Mouse (Mus musculus): ENCODE measurements around the gene Cpvl. TPM values are rescaled to one million over a fixed set of nuclear protein-coding genes. Genes with fewer than 3 reads are reported as not detected.

Gene Cpvl
- total and polyA plus RNA-seq, 2 experiments from 2014 or later: 0.10 TPM; not detected in 1

GRCm38 (mm10) chr6:53856775-53857174 lies 121.7 kb downstream of the Cpvl start:
- ATAC-seq (ENCODE audit: low FRiP score) (no peak), DNase-seq (ENCODE audit: low spot score) (no peak)
- Histone ChIP-seq H3K4me3 (ENCODE audit: low read depth, low read length) (no peak overlapping the region), H3K27me3 (ENCODE audit: insufficient read depth, low read length) (no peaks in the 10 kb centered on the region), H3K4me1 (ENCODE audit: insufficient read depth, low read length) (no peaks in the 10 kb centered on the region), H3K9me3 (ENCODE audit: low read length) (no peaks in the 10 kb centered on the region), H3K4me2 (ENCODE audit: low read depth, low read length, poor library complexity, severe bottlenecking) (no peak overlapping the region), H3K27ac (ENCODE audit: low read depth, low read length) (no peak overlapping the region), H3K36me3 (ENCODE audit: insufficient read depth, low read length) (no peaks in the 10 kb centered on the region), H3K9ac (replicated peaks; ENCODE audit: low read length, poor library complexity, severe bottlenecking) (no peak overlapping the region)
- no peak for TF ChIP-seq CTCF (IDR thresholded peaks at IDR 0.05)
- WGBS: 80% methylated on average over 2 of the region's 2 CpGs

DNA sequence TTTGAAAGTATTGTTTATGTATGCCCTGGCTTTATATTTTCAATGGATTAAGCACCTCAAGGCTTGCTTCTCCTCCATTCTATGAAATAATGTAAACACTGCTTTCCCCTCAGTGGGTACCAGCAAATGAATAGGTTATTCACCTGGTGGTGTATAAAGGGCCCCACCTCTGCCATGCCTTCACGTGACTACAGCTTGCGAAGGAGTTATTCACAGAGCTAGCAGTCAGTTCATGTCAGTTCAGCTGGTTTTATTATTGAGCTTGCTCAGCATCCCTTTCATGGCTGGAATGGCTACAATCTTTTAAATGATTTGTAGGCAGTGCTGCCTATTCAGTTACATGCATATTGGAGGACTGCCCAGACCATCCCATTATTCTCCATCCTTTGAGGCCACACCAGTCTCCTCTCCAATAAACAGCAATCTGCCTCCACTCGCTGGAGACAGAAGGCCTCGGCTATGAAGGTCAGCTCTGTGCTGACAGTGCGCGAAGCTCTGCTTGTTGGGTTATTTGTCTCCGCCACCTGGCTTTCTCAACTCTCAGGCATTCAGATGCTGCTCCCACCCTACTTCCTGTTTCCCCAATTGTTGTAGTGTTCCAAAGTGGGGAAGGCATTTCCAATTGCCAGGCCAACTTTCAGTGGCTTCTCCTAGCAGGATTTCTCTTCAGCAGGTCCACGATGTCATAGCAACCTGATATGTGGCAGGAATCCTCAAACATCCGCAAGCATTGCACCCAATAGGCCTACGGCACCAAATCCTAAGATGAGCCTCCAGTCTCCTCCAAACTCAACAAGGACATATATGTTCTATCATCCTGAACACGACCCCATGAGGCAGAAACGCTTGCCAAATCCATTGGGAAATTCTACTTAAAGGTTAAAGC lies 123.3 kb downstream of the Cpvl start:
- Histone ChIP-seq H3K4me3 (ENCODE audit: low read depth, low read length) (no peak overlapping the region), H3K4me2 (ENCODE audit: low read depth, low read length, poor library complexity, severe bottlenecking) (no peak overlapping the region), H3K4me1 (ENCODE audit: insufficient read depth, low read length) (no peaks in the 10 kb centered on the region), H3K9me3 (ENCODE audit: low read length) (no peaks in the 10 kb centered on the region), H3K9ac (replicated peaks; ENCODE audit: low read length, poor library complexity, severe bottlenecking) (no peak overlapping the region), H3K27me3 (ENCODE audit: insufficient read depth, low read length) (no peaks in the 10 kb centered on the region), H3K27ac (ENCODE audit: low read depth, low read length) (peak overlapping the region; percentile 13), H3K36me3 (ENCODE audit: insufficient read depth, low read length) (no peaks in the 10 kb centered on the region)
- no peak for TF ChIP-seq CTCF (IDR thresholded peaks at IDR 0.05)
- 68% methylated on average over 12 of the region's 12 CpGs for WGBS
- ATAC-seq (ENCODE audit: low FRiP score) (peak; percentile 65), DNase-seq (ENCODE audit: low spot score) (peak; percentile 83)

DNA sequence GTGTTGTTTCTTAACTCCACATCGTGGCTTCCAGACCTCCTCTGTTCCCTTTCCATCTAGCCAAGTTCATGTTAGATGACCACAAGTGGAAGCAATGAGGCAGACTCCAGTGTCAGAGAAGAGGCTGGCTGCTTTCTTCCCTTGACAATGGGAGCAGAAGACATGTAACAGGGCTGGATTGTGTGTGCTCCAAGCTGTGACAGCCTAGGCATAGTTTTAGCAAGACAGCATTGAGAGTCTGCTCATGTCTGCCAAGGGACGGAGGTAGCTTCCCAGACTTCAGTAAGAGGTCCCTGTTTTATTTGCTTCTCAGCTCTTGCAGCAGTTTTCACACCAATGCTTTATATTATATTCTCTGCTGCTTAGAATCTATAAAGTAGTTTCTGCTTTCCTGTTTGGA lies 124.2 kb downstream of the Cpvl start:
- no peaks in the 10 kb centered on the region for H3K27me3 ChIP-seq (ENCODE audit: insufficient read depth, low read length)
- no peaks in the 10 kb centered on the region for H3K36me3 ChIP-seq (ENCODE audit: insufficient read depth, low read length)
- 67% methylated on average over 2 of the region's 2 CpGs for WGBS
- H3K9me3 ChIP-seq (ENCODE audit: low read length): no peaks in the 10 kb centered on the region
- no peak overlapping the region for H3K9ac ChIP-seq (replicated peaks; ENCODE audit: low read length, poor library complexity, severe bottlenecking)
- no peak overlapping the region; the same call in 1 of the 2 replicates for H3K27ac ChIP-seq (ENCODE audit: low read depth, low read length)
- H3K4me2 ChIP-seq (ENCODE audit: low read depth, low read length, poor library complexity, severe bottlenecking): no peak overlapping the region
- no peak overlapping the region for H3K4me3 ChIP-seq (ENCODE audit: low read depth, low read length)
- H3K4me1 ChIP-seq (ENCODE audit: insufficient read depth, low read length): no peaks in the 10 kb centered on the region
- peak; percentile 70 for DNase-seq (ENCODE audit: low spot score)
- TF ChIP-seq CTCF (IDR thresholded peaks at IDR 0.05): no peak
- 0 out of 2 replicates have a peak, but pooled peaks have one; percentile 31 for ATAC-seq (ENCODE audit: low FRiP score)

- 93% methylated on average over 3 of the region's 3 CpGs for WGBS
- no peak overlapping the region for H3K27ac ChIP-seq (ENCODE audit: low read depth, low read length)
- H3K9me3 ChIP-seq (ENCODE audit: low read length): no peaks in the 10 kb centered on the region
- H3K4me1 ChIP-seq (ENCODE audit: insufficient read depth, low read length): no peaks in the 10 kb centered on the region
- no peaks in the 10 kb centered on the region for H3K27me3 ChIP-seq (ENCODE audit: insufficient read depth, low read length)
- no peak overlapping the region for H3K4me2 ChIP-seq (ENCODE audit: low read depth, low read length, poor library complexity, severe bottlenecking)
- no peak overlapping the region for H3K9ac ChIP-seq (replicated peaks; ENCODE audit: low read length, poor library complexity, severe bottlenecking)
- no peak overlapping the region for H3K4me3 ChIP-seq (ENCODE audit: low read depth, low read length)
- no peak for TF ChIP-seq CTCF (IDR thresholded peaks at IDR 0.05)
- no peaks in the 10 kb centered on the region for H3K36me3 ChIP-seq (ENCODE audit: insufficient read depth, low read length)
- DNase-seq (ENCODE audit: low spot score) (no peak), ATAC-seq (ENCODE audit: low FRiP score) (no peak)
These were observed 124.9 kb downstream of the Cpvl start for GRCm38 (mm10) chr6:53853546-53853945.

DNA sequence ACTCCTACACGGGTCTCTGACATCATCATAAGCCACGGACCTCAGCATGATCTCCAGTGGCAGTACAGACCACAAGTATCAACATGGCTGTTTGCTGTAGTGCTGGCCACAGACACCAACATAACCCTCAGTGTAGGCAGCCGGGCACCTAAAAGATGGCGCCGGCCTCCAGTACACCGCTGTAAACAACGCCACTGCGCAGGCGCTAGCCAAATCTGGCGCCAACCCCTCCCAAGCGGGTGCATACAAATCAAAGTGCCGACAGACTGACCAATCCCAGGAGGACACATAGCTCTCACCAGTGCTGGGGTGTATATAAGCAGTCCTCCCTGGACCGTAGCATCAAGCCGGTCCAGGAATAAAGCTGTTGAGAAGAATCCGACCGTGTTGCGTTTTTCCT lies 133.8 kb downstream of the Cpvl start:
- Histone ChIP-seq H3K36me3 (ENCODE audit: insufficient read depth, low read length) (no peaks in the 10 kb centered on the region), H3K27me3 (ENCODE audit: insufficient read depth, low read length) (no peaks in the 10 kb centered on the region), H3K9ac (replicated peaks; ENCODE audit: low read length, poor library complexity, severe bottlenecking) (no peak overlapping the region), H3K4me3 (ENCODE audit: low read depth, low read length) (no peak overlapping the region), H3K9me3 (ENCODE audit: low read length) (no peaks in the 10 kb centered on the region), H3K4me2 (ENCODE audit: low read depth, low read length, poor library complexity, severe bottlenecking) (no peak overlapping the region), H3K27ac (ENCODE audit: low read depth, low read length) (no peak overlapping the region), H3K4me1 (ENCODE audit: insufficient read depth, low read length) (no peaks in the 10 kb centered on the region)
- DNase-seq (ENCODE audit: low spot score) (no peak), ATAC-seq (ENCODE audit: low FRiP score) (no peak)
- TF ChIP-seq CTCF (IDR thresholded peaks at IDR 0.05): no peak
- WGBS: 95% methylated on average over 17 of the region's 17 CpGs

- Histone ChIP-seq H3K36me3 (ENCODE audit: insufficient read depth, low read length) (no peaks in the 10 kb centered on the region), H3K4me1 (ENCODE audit: insufficient read depth, low read length) (no peaks in the 10 kb centered on the region), H3K4me3 (ENCODE audit: low read depth, low read length) (no peak overlapping the region), H3K27me3 (ENCODE audit: insufficient read depth, low read length) (0 out of 2 replicates have a peak, but pooled peaks cover 13% of the 10 kb centered on the region), H3K9me3 (ENCODE audit: low read length) (no peaks in the 10 kb centered on the region), H3K4me2 (ENCODE audit: low read depth, low read length, poor library complexity, severe bottlenecking) (no peak overlapping the region), H3K27ac (ENCODE audit: low read depth, low read length) (no peak overlapping the region), H3K9ac (replicated peaks; ENCODE audit: low read length, poor library complexity, severe bottlenecking) (no peak overlapping the region)
- DNase-seq (ENCODE audit: low spot score) (peak; percentile 50), ATAC-seq (ENCODE audit: low FRiP score) (no peak)
- TF ChIP-seq CTCF (IDR thresholded peaks at IDR 0.05): no peak
- 69% methylated on average over 4 of the region's 4 CpGs for WGBS
These were observed 153.3 kb downstream of the Cpvl start for GRCm38 (mm10) chr6:53825213-53825612.

Other genes with a start within 250 kb of the Cpvl start
- gene Tril, start 157.8 kb downstream of the Cpvl start, total RNA-seq (2014; rRNA removed): 48.4 and 55.6 TPM in 2 replicates
- 25.9 and 26.7 TPM in 2 replicates for gene Tril, start 157.8 kb downstream of the Cpvl start, polyA plus RNA-seq (2015; fragmentation: Nextera tagmentation; extraction: Ambion mirVana)
- 31.8 and 36.4 TPM in 2 replicates for gene Chn2, start 60.9 kb upstream of the Cpvl start, total RNA-seq (2014; rRNA removed)
- 18.0 and 21.4 TPM in 2 replicates for gene Chn2, start 60.9 kb upstream of the Cpvl start, polyA plus RNA-seq (2015; fragmentation: Nextera tagmentation; extraction: Ambion mirVana)

Measured in midbrain, postnatal 0 days (tissue).